Mouse (Mus musculus) ES-E14 (cell line): ENCODE results near the gene Cntnap2. TPM values are rescaled to one million over a fixed set of nuclear protein-coding genes. Genes with fewer than 3 reads are reported as not detected.
"Not testable (repeated sequence)": the region's sequence is repeated elsewhere in the genome, so short reads cannot be mapped to it uniquely, and the experiment has no call there.

Source experiments
- DNase-seq: peaks from one replicate; pipeline ENCODE4 v3.0.0-alpha.2; 2013; ENCODE audit warnings: low read depth, low spot score
- H3K27ac ChIP-seq: 2 replicates; pipeline ENCODE4 v1.5.1; 2012; ENCODE audit warnings: low read depth, mild to moderate bottlenecking, low read length, moderate library complexity, mixed read lengths; ENCODE audit not compliant: poor library complexity, insufficient read depth, severe bottlenecking
- H3K36me3 ChIP-seq: 2 replicates; pipeline ENCODE4 v1.6.1; 2012; ENCODE audit warnings: mild to moderate bottlenecking, low read length, moderate library complexity, mixed read lengths; ENCODE audit not compliant: control insufficient read depth, poor library complexity, insufficient read depth, severe bottlenecking
- H3K4me1 ChIP-seq, 2 experiments: fragments of 150-350 bp in 1 of 2; sonication (generic) in 1 of 2; 2 replicates each; pipeline ENCODE4 v1.6.1; 2012; ENCODE audit warnings: low read length in 2 of 2, mild to moderate bottlenecking in 1 of 2, mixed read lengths in 1 of 2; ENCODE audit not compliant: control insufficient read depth in 2 of 2, insufficient read depth in 2 of 2, poor library complexity in 1 of 2
- H3K4me3 ChIP-seq, 2 experiments: fragments of 150-350 bp in 1 of 2; sonication (generic) in 1 of 2; 2 replicates each; pipeline ENCODE4 v1.5.1; 2012; ENCODE audit warnings: low read length in 2 of 2, low read depth in 1 of 2, mild to moderate bottlenecking in 1 of 2, mixed read lengths in 1 of 2; ENCODE audit not compliant: insufficient read depth in 1 of 2, poor library complexity in 1 of 2, severe bottlenecking in 1 of 2
- H3K9ac ChIP-seq: 2 replicates; pipeline ENCODE4 v1.6.1; 2012; ENCODE audit warnings: low read depth, mild to moderate bottlenecking, low read length, mixed read lengths; ENCODE audit not compliant: poor library complexity, insufficient read depth, severe bottlenecking
- H3K9me3 ChIP-seq: fragments of 150-350 bp; sonication (generic); 2 replicates; pipeline ENCODE4 v1.6.1; 2012; ENCODE audit warnings: low read depth, mild to moderate bottlenecking, low read length; ENCODE audit not compliant: control insufficient read depth, insufficient read depth
- CHD2 ChIP-seq: IDR thresholded peaks from 2 replicates; pipeline ENCODE4 v1.6.1; 2014; ENCODE audit warnings: mild to moderate bottlenecking, low read depth, low read length, inconsistent platforms
- HCFC1 ChIP-seq: IDR thresholded peaks from 2 replicates; pipeline ENCODE4 v1.6.1; 2012; ENCODE audit warnings: low read length, inconsistent platforms, borderline replicate concordance; ENCODE audit not compliant: insufficient read depth
- MAFK ChIP-seq: IDR thresholded peaks from 2 replicates; pipeline ENCODE4 v1.6.1; 2014; ENCODE audit warnings: mild to moderate bottlenecking, low read depth, low read length, inconsistent platforms; ENCODE audit not compliant: insufficient read depth
- ZC3H11A ChIP-seq: IDR thresholded peaks from 2 replicates; pipeline ENCODE4 v1.6.1; 2012; ENCODE audit warnings: low read depth, mild to moderate bottlenecking, inconsistent platforms, low read length, borderline replicate concordance
- ZNF384 ChIP-seq: IDR thresholded peaks from 2 replicates; pipeline ENCODE4 v1.6.1; 2012; ENCODE audit warnings: low read depth, low read length, inconsistent platforms
- in situ Hi-C, 2 experiments: fragments of 600-800 bp; cut with MboI; formaldehyde crosslinking; loops; one replicate each; pipeline ENCODE4 v1.15.1; 2025; ENCODE audit warnings: low sequenced_read_pairs in 2 of 2, inconsistent platforms in 1 of 2; ENCODE audit not compliant: unreplicated experiment in 2 of 2
- total RNA-seq: library from RNA; depleted of rRNA; stranded (reverse); fragments of 300-350 nt; gene quantifications from 2 replicates; pipeline ENCODE4 v1.2.3, GENCODE M21; 2012

Gene Cntnap2
- total RNA-seq, 1 experiment = 7.9 TPM

DNA sequence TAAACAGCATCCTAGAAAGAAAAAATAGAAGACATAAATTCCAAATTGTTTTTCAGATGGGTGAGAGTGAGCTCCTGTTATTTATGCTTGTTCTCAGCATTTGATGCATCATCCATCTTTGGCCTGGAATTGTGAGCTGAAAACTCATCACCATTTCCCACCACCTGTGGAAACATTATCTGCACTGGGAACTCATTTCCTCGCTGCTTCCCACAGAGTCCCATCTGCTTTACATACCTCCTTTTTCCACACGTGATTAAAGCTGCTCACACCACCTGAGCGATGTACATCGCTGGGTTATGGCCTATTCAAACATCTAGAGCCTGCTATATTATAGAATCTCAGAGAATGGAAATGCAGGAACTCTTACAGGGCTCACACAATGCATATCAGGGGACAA is 1413.5 kb downstream of the Cntnap2 start:
- Histone ChIP-seq H3K9me3 (no peaks in the 10 kb centered on the region), H3K36me3 (no peaks in the 10 kb centered on the region), H3K27ac (no peak overlapping the region), H3K4me3 (no peak overlapping the region), H3K9ac (no peak overlapping the region), H3K4me1 (no peaks in the 10 kb centered on the region)
- in situ Hi-C loops = no loop called here
- no peak for DNase-seq
- TF ChIP-seq MAFK = no peak
- TF ChIP-seq HCFC1 = no peak
- TF ChIP-seq ZC3H11A = no peak

DNA sequence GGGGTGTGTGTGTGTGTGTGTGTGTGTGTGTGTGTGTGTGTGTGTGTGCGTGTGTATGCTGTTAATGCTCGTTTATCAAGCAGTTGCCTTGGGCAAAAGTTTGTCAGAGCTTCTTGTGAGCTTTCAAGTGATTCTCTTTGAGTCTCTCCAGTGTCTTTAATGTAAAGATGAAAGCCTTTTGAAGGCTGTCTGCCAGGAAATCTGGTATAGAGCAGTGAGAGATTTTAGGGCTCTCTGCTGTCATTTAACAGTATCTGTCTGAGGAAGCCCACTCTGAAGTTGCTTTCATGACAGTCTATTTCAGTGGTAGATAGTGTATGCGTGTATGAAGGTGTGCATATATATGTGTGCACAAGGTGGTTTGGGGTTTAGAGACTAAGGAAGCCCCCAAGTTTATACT is 1425.2 kb downstream of the Cntnap2 start:
- Histone ChIP-seq H3K36me3 (no peaks in the 10 kb centered on the region), H3K9ac (no peak overlapping the region), H3K4me3 (no peak overlapping the region), H3K27ac (no peak overlapping the region), H3K9me3 (no peaks in the 10 kb centered on the region), H3K4me1 (no peaks in the 10 kb centered on the region)
- TF ChIP-seq HCFC1 (no peak), ZNF384 (no peak), CHD2 (no peak), ZC3H11A (no peak), MAFK (no peak)
- DNase-seq = no peak
- in situ Hi-C loops = no loop called here

DNA sequence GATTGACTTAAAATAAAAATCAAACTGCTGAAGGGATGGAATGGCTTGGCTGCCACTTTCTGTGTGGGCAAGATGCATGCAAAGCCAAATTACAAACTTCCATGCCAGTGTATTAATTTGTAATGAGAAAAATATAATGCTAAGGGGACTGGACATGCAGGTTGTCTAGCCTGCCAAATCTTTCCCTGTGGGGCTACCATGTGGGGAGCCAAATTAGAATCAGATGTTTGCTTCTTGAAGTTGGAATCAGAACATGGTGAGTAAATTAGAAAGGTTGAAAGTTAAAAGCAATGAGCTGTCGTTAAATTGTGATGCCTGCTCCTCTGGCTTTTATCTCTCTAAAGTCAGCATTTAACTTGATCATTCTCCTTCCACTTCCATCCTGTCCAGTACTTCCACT is 1443.6 kb downstream of the Cntnap2 start:
- H3K9ac ChIP-seq = no peak overlapping the region
- DNase-seq = no peak
- in situ Hi-C loops = no loop called here
- no peaks in the 10 kb centered on the region for H3K9me3 ChIP-seq
- no peak overlapping the region for H3K4me3 ChIP-seq
- no peak for TF ChIP-seq CHD2
- no peak for TF ChIP-seq ZNF384
- no peak for TF ChIP-seq MAFK
- no peak for TF ChIP-seq ZC3H11A
- no peak for TF ChIP-seq HCFC1
- H3K4me1 ChIP-seq = no peaks in the 10 kb centered on the region
- no peak overlapping the region for H3K27ac ChIP-seq
- no peaks in the 10 kb centered on the region for H3K36me3 ChIP-seq

DNA sequence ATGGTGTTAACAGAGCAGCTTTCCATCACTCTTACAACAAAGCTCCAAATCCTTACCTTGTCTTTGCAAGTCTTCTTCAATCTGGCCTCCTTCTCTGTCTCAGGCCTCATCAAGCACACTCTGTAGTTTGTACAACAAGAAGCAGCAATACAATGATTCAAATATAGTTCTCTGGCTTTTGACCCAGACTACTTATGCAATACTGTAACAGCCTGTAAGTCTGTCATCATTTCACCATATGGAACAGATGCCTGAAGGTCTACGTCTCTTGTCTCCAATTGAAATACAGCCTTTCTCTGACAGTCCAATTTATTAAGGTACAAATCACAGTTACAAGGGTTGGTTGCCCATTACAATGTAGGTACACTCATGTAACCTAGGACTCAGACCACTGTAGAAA is 1453.7 kb downstream of the Cntnap2 start:
- no peak overlapping the region for H3K27ac ChIP-seq
- H3K4me1 ChIP-seq = no peaks in the 10 kb centered on the region
- no peak for DNase-seq
- H3K4me3 ChIP-seq = no peak overlapping the region
- TF ChIP-seq CHD2 (no peak), ZC3H11A (no peak), HCFC1 (no peak), MAFK (no peak), ZNF384 (no peak)
- no peak overlapping the region for H3K9ac ChIP-seq
- in situ Hi-C loops = no loop called here
- H3K36me3 ChIP-seq = no peaks in the 10 kb centered on the region
- no peaks in the 10 kb centered on the region for H3K9me3 ChIP-seq

DNA sequence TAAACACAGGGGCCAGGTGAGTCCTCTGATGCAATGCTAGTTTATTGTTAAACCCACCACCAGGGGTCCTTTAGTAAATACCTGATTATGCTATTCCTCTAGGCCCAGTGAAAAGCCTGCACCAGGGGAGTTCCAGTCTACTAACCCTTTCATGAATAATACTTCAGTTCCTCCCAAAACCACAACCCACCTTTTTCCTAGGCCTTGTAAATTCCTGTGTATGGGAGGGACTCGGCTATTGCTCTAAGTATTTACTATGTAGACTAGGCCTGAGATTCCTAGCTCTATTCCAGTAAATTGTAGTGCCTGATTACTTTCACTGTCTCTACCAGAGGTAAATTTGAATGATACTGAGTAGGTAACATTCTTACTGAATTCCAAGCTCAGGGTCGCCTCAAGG is 1478.4 kb downstream of the Cntnap2 start:
- H3K9me3 ChIP-seq, H3K36me3 ChIP-seq, in situ Hi-C loops, H3K4me3 ChIP-seq, H3K4me1 ChIP-seq, H3K27ac ChIP-seq, H3K9ac ChIP-seq: not testable (repeated sequence)
- peak; percentile 16 for DNase-seq
